Mouse (Mus musculus) thymus, postnatal 10 days (tissue): ENCODE data around the gene Pygb.

Source experiments
- DNase-seq, 2 experiments: peaks; one replicate each; pipeline ENCODE4 v3.0.0; 2021; ENCODE audit warnings: low spot score in 2 of 2

The Pygb gene

DNA sequence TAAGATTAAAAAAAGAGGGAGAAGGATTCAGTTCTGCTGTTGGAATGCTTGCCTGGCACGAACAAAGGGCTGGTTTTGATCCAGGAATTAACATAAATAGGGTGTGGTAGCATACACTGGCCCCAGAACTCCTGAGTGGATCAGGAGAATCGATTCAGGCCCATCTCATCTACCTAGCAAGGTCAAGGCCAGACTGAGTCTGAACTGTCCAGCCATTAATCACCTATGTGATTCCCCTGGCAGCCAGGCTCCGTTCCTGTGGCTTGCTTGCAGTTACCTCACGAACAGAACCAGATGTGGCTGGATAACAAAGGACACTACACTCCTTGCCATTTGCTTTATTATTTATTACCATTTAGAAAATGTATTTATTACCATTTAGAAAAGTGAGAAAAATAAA, 6.8 kb downstream of the Pygb start:
- DNase-seq: no peak

DNA sequence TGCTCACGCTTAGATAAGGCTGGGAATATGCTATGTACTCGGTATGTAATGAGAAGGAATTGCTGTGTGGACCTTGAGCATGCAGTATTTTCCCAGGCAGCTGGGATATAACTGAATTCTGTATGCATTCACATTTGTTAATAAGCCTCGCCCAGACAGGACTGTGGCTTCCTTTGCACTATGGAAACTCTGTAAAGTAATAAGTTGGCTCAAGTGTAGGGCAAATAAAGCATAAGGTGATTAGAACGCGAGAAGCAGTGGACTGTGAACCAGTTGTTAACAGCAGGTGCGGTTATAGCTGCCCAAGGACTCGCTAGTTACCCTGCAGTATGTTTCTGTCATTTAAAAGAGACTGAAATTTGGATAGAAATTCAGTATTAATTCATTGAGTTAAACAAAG, 11.5 kb downstream of the Pygb start:
- no peak for DNase-seq

DNA sequence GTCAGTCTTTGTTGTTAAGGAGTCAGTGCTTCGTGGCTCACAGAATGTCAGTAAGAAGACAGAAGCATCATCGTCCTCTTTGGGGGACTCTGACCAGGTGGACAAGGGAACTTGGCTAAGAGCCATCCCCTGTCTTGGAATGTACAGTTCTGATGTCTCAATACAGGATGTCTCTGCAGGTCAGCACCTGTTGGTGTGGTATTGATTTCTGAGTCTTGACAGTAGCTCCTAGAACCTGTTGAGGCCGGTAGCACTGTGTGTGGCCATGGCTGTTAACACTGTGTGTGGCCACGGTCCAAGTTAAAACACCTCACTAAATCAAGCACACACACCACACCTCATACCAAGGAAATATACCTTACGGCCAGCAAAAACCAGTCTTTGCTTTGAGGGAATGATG, 14.1 kb downstream of the Pygb start:
- no peak for DNase-seq

DNA sequence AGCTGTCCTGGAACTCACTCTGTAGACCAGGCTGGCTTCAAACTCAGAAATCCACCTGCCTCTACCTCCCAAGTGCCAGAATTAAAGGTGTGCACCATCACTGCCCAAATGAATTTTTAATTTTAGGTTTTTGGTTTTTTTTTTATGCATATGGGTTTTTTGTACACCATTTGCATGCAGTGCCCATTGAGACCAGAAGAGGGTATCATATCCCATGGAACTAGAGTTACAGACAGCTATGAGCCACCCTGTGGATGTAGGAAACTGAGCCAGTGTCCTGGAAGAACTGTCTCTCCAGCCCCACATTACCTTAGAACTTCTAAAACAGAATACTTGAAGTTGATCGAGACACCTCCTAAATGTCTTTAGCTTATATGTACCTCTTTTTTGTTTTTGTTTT, 16.5 kb downstream of the Pygb start:
- no peak for DNase-seq

DNA sequence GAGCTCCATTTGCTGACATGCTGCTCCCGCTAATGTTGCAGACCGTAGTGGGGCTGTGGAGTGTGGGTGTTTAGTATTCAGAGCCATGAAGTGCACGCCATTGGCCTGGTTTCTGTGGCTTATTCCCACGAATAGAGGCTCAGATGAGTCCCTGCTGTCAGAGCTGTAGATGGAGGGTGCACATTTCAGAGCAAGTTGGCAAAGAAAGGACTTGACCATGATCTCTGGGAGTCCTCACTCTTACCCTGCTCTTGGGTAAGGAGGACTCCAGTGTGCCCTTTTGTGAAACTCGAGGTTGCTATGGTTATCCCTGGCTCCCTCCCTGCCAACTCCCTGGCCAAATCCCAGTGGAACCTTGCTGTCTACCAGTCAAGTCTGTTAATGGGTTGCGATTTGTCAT, 21.8 kb downstream of the Pygb start:
- no peak for DNase-seq

DNA sequence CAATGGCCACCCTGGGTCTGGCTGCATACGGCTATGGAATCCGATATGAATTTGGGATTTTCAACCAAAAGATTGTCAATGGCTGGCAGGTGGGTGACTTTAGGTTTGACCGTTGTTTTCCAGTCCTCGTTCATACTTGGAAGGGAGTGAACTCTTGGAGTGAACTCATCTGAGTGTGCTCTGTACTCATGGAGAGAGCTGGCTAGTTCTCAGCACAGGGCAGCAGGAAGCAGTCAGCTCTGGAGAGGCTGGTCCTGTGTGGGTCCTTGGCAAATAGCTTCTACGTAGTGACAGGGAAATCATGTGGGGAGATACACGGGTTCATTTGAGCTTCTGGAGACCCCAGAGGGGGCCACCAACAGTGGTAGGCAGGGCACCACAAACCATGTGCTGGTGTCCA, 22.3 kb downstream of the Pygb start:
- DNase-seq: no peak

DNA sequence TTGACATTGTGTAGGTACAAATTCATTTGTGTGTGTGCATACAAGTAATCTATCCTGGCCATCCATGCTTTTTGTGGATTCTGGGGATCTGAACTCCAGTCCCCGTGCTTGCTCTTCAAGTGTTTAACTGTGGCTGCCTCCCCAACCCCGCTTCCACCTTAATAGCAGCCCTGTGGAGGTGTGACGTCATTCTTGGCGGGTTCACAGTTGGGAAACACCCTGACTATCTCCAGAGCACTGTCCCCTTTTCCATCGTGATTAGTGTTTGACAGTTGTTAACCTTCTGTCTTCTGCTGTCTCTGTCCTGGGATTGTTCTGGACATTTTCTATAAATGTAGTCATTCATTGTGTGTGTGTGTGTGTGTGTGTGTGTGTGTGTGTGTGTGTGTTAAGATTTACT, 24.1 kb downstream of the Pygb start:
- no peak for DNase-seq

DNA sequence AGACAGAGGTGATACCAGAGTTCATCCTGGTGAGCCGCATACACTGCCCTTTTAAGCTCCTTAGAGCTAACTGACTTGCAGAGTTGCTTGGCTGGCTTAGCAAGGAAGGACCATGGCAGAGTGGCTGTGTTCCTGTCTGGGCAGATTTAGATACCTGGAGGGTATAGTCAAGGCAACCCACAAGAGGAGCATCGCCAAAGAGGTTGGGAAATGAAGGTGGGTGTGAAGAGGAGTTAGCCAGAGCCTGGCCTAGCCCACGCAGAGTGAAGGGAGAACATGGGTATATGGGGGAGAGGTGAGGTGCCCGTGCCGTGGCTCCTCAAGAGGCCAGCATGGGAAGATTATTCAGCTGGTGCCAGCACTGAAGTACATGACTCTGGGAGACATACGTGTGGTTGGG, 26.3 kb downstream of the Pygb start:
- DNase-seq: no peak

DNA sequence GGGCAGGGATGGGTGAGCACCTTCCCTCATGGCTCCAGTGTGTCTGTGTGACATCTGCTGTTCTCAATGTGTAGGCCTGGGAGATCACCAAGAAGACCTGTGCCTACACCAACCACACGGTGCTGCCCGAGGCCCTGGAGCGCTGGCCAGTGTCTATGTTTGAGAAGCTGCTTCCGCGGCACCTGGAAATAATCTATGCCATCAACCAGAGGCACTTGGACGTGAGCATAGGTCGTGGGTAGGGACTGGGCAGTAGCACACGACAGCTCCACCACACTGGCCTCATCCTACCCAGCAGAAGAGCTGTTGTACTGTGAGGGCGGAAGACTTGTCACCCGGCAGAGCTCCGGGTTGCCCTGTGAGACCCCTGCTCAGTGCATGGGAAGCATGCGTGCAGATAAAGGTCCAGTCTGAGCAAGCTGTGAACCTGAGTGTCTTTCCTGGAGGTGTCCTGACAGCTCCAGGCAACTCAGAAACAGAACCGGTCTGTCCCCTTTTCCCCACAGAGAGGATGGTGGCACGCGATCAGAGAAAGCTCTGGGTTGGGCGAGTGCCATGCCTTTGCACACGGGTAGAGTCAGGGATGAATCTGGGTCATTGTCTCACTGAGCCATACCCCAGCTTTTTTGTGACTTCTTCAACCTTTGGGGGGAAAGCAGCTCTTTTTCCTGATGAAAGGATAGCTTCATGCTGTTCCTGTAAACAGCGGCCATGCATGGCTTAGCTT, 30.3 kb downstream of the Pygb start:
- no peak for DNase-seq

DNA sequence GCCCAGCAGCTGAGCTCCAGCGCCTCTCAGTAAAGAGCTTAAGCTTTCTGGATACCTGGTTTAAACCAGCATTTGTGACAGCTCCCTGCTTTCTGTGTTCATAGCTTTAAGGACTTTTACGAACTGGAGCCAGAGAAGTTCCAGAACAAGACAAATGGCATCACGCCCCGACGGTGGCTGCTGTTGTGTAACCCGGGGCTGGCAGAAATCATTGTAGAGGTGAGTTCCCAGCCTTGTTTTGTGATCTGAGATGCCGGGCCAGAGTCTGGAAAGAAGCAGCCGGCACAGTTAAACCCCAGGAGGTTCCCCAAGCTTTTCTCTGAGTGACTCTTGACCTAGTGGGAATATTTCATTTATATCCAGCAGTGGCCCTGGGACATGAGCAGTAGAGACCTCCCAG, 32.2 kb downstream of the Pygb start:
- DNase-seq: no peak

DNA sequence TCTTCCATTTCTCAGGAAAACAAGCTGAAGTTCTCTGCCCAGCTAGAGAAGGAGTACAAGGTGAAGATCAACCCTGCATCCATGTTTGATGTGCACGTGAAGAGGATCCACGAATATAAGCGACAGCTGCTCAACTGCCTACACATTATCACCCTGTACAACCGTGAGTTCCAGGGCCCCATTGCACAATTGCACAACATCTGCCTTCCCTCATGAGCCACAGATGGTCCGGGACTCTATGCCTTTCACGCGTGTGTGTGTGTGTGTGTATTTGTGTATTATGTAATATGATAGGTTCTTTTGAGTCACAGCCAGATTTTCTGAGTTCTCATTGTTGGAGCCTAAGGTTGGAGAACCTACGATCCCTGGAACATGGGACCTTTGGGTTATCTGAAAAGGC, 34.2 kb downstream of the Pygb start:
- no peak for DNase-seq

DNA sequence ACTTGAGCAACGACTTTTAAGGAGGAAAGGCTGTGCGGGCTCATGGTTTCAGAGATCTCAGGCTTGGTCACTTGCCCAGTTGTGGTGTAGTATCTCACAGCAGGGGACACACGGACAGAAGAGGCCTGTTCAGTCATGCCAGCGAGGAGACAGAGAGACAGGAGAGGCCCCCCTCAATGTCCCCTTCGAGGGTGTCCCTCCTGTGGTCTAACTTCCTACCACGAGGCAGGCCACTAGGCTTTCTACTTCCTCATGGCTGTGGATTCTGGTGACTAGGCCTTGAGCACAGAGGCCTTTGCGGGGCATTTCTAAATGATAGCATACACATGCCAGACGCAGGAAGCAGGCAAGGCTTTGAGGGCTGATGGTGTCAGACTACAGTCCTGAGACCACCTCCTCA, 36.5 kb downstream of the Pygb start:
- no peak for DNase-seq

DNA sequence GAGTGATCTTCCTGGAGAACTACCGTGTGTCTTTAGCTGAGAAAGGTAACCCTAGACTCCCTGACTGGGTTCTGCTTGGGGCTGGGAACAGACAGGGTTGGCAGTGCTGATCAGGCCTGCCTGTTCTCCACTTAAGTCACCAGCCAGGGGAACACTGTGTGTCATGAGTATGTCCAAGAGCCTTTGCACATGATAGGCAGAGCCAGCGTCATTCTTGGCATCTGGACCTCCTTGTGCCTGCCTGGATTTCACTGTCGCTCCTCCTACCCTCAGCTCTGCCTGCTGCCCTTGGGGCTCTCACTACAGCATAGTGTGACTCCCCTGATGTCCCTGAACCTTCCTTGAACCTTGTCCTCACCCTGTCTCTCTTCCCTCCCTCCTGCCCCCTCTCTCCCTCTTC, 39.9 kb downstream of the Pygb start:
- DNase-seq: no peak

DNA sequence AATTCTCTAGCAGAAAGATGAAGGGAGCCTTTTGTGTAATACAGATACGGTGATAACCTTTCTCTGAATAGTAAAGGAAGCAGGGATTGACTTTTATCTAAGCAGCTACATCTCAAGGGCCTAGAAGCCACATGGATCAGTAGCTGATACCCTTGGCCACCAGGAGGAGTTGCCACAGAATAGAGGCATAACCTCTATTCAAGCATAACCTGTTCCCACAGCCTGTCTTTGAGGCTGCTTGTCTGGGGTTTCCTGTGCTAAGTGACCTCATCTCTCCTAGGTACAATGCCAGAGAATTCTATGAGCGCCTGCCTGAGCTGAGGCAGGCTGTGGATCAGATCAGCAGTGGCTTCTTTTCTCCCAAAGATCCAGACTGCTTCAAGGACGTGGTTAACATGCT, 41.6 kb downstream of the Pygb start:
- DNase-seq: no peak

DNA sequence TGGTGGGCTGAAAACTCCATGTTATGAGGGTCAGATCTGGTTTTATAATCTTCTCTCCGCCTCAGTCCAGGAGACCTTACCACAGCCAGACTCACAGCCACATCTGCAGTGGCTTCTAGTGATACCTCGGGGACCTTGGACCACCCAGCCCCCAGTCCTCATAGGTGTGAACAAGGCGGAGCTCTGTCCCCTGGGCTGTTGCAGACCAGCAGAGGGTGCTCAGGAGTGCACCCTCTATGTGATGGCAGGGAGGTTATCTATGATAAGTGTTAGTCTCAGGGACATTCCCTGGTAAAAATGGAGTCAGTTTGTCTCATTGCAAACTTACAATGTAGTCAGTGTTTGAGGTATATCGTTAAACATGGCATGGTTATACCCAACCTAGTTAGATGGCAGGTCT, 42.1 kb downstream of the Pygb start:
- no peak for DNase-seq

DNA sequence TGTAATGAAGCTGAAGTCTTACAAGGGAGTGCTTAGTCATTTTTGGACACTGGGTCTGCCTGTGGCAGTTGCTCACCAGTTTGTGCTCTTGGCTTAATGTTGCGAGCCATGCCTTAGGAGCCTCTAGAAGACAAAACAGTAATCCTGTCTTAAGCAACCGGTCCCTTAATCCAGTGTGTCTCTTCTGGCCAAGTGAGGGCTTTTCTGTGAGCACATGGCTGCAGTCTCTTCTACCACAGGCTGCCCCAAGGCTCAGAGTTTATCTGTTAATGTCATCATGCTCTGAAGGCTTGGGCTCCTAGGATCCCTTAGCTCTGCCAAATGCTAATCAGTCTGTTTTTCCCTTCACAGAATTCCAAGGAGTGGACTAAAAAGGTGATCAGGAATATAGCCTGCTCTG, 43.5 kb downstream of the Pygb start:
- no peak for DNase-seq

DNA sequence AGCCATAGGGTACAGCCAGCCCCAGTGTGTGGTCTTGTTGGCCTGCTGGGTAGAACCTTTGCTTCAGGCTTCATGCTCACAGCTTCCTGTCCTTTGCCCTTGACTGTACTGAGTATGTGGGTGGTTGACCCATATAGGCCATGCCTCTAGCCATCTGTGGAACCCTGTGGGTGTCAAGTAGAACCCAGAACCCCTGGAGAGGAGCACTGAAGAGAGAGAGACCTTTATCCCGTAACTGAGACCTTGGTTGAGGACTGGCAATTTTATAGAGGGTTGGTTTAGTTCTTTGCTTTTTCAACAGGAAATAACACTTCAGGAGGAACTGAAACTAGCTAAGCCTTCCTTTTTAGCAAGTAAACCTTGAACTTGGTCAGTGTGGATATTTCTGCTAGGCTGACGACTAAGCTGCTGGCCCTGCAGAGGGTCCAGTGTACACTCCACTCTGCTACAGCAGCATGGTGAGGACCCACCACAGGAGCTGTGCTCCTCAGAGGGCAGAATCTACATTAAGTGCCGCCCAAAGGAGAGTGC, 44.4 kb downstream of the Pygb start:
- DNase-seq: no peak

DNA sequence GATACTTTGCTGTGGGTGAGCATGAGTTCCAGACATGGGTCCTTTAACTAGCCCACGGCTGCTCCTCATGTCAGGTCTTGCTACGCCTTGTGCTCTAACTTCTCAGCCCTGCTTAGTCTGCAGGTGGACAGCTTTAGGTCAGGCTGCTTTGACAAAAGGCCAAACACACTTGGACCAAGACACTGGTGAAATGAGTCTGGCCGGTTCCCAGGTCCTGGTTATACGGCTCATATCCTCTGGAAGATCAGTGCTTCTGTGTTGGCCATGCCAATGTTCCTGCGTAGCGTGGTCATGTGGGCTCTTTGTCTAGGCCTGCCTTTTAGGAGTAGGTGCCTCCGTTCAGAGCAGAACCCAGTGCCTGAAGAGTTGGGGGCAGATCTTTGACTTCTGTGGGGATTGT, 45.5 kb downstream of the Pygb start:
- no peak for DNase-seq

DNA sequence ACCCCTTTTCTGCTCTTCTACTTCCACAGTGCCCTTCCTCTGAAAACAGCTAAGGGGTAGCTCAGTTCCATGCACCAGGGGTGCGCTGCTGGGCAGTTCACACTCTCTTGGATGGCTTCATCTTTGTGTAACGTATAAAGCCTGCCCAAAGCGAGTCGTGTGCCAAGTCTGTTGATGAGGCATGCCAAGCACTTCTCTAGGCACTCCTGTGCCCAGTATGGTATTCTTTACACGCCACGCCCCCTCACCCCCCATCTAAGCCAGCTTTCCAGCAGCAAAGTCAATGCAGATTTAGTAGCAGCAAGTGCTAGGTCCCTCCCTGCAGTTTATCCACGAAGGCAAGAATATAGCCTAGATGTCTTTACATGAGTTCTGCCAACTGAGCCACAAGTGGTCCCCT, 48.1 kb downstream of the Pygb start:
- DNase-seq: no peak

DNA sequence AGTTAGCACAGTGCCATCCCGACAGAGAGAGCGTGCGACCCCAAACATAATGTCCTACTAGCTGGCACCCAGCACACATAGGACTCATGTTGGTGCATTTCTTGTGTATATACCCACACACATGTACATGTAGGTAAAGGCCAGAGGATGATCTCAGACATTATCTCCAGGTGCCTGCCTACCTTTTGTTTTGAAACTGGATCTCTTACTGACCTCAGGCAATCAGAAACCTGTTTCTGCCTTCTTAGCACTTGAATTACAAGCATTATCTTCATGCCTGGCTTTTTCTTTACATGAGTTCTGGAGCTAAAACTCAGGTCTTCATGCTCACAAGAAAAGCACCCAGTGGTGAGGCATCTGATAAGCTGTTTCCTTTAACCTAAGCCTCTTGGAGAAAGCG, 49.4 kb downstream of the Pygb start:
- DNase-seq: no peak

DNA sequence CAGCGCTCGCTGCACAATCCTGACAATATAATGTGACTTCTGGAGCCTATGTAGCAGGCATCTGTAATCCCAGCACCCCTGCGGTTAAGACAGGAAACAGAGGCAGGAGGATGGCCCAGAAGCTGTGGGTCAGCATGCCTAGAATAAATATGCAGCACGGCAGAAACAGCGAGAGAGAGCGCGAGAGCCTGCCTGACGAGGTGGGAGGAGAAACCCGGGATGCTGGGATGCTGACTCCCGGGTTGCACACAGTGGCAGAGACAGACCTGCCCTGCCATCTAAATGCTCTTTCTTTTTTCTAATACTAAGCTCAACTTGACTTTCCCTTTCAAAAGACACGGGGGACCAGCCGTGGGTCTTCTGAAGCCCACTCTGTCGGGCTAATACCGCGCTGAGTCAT, 50.4 kb downstream of the Pygb start:
- DNase-seq: no peak

DNA sequence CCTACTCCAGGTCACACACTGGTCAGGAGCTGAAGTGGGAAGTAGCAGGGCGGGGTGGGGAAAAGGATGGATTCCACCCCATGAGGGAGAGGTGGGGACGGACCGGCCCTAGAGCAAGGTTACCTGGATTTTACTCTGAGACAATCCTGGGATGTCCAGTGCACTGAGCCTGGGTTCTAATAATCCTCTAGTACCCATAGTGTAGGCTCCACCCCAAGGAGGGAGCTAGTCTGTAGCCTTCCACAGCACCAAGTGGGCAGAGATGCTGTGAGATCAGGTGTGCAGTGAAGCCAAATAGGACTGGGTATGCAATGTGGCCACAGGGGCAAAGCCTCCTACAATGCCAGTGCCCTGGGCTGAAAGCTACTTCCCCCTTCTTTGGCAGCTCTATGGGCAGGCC, 51.2 kb downstream of the Pygb start:
- DNase-seq: no peak

DNA sequence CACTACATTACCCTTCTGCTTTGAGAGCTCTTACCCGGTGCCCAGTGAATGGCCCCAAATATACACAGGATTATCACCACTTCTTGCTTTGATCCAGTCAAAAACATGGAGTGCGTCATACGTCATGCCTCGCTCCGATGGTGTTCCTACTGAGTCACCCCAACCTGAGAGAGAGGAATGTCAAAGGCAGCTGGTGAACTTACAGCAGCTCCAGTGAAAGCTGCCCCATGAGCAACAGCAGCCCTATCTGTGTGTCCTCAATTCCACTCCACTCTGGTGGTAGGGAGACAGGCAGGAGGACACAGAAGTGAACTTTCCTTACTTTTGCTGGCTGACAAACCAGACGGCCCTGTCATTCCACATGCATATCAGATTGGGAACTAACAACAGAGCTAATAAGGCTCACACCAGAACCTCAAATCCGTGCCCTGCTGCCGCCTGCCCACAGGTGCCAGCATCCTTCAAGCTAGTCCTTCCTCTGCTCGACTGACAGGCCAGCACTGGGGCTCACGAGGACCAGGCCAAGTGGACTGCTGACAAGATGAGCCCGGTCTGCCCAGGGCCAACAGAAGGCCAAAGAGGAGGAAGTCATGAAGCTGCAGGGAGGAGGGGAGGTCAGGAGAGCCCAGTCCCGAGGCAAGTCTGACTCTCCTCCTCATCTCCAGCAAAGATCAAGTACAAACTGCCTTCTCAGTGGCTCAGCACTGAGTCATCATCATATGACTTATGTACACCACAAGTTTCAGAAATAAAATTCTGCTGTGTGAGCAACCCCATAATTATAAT, 53.3 kb downstream of the Pygb start:
- DNase-seq: no peak
